Mouse (Mus musculus): Measurements from ENCODE around the gene Cacnb2.
"Not testable (repeated sequence)": the region's sequence is repeated elsewhere in the genome, so short reads cannot be mapped to it uniquely, and the experiment has no call there.

Cacnb2 gene

DNA sequence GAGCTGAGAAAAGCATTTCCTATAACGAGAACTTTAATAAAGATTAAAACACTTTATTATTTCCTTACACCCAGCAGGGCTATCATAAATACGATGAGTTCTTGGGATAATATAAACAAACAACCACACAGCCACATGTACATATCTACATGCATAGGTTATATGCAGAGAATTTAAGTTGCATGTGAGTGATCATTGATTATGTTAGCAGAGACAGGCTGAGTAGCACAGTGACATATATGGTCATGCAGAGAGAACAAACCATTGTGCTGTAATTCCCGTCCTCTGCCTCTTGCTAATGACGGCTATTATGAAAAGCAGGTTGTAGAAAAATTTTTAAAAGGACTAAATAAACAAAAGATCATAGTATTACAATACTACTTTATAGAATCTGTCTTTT is 53.8 kb downstream of the Cacnb2 start:
- no peak for DNase-seq (ENCODE audit: extremely low read depth, low read depth, low spot score)

DNA sequence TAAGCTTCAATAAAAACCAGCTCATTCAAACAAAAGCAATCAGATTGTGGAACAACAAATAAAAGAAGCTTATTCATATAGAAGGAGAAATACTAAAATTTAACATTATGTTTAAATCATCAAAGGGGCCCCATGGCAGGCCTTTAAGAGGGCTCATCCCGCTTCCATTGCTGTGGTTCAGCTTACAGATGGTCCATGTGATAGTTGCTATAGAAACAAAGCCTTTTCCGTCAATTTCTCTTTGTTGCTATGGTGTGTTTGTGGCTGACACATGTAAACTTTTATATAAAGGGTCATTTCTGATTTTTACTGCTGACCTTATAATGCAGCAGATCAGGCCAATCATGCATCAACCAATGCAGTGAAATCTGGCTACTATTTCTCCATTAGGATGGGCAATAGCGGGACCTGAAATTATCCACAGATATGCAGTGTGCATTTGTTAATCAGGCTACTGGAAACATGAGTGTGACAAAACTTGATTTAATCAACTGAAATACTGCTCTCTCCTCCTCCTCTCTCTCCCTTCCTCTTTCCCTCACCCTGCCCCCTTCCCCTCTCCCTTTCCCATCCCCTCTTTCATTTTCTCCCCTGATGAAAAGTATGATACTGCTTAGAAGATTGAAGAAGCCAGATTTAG is 54.4 kb downstream of the Cacnb2 start:
- DNase-seq (ENCODE audit: extremely low read depth, low read depth, low spot score), result no peak

DNA sequence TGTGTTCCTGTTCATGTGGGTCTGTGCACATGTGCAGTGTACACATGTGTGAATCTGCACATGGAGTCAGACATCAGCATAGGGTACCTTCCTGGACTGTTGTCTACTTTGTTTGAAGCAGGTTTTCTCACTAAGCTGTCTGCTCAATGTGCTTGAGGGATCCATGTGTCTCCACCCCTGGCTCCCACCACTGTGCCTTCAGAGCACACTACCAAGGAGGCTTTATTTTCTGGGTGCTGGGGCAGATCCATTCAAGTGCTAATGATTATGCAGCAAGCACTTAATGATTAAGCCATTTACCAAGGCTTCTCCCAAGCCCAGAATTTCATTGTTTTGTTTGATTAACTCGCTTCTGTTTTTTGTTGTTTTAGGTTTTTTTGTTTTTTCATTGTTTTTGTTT is 62.3 kb downstream of the Cacnb2 start:
- no peak for DNase-seq (ENCODE audit: extremely low read depth, low read depth, low spot score)

DNA sequence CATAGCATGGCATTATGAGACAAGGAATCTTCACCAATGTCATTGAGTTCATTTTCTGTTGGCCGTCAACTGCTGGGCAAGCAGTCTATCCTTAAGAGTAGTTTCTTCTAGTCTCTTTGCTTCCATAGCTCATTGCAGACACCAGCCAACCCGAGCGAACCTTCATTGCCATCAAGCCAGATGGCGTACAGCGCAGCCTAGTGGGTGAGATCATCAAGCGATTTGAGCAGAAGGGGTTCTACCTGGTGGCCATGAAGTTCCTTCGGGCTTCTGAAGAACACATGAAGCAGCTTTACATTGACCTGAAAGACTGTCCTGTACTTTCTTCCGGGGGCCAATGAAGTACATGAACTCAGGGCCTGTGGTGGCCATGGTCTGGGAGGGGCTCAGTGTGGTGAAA is 69.2 kb downstream of the Cacnb2 start:
- DNase-seq (ENCODE audit: extremely low read depth, low read depth, low spot score), result no peak

DNA sequence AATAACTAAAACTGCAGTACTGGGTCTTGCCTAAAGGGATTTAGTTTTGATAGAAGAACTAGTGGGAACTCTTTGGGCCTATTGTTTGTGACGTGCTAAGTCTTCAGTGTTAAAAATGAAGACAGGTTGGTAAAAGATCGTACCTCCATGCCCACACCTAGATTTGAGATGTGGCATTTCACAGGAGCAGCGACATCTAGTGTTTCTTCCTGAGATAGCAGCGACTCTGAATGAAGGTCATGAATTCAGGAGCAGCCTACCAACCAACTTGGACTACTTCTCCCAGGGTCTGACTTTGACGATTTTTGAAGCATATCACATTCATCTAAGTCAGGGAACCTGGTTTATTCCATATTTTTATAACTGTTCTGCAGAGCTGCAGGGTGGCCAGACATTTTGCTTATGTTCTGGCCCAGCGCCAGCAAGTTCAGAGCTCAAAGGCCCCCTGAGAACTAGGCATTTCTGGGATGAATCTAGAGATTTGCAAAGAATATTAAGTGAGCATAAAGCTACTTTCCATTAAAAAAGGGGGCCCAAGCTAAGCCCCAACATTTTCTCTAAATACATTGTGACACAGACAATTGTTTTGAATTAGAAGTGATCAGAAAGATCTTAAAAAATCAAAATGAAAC is 74.1 kb downstream of the Cacnb2 start:
- DNase-seq (ENCODE audit: extremely low read depth, low read depth, low spot score), result no peak

DNA sequence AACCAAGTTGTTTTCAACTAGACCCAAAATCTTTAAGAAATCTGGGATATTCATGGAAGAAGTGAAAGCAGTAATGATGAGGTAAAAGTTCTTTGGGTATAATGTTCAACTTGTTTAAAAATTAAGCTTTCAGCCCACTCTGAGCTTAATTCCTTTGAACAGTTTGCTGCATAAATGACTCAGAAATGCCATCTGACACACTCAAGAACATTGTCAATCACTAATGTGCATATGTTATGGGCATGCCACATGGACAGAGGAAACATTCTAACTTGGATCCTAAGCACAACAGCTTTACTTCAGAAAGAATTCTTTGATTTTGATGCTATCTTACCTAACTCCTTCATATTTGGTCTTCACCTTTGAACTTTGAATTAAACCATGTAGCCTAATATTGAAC is 81.3 kb downstream of the Cacnb2 start:
- DNase-seq (ENCODE audit: extremely low read depth, low read depth, low spot score), result no peak

DNA sequence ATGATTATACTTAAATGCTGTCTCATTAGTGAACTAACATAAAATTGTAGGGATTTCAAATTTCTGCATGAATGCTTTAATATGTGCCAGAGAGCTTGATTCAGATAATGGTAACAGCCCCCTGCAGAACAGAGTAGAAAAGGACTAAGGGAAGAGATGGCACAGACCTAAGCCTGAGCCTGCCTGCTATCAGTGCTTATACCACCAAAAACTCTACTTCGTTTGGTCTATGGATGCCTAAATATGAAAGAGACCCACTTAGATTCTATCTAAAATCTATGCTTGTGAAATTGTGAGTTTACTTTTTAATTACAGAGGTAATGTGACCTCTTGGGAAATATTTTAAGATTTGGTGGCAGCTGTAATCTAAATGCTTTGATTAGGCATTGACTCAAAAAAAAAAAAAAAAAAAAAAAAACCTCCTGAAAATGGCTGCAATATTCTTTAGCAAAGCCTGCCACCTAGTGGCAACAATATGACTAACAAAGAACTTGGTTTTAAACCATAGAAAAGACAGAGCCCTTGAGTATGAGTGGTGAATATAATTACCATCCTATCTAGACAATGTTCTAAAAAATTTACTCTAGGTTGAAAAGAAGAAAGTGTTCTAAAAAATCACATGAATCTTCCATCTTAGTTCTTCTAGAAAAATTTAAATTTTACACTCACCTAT is 100.2 kb downstream of the Cacnb2 start:
- DNase-seq (ENCODE audit: extremely low read depth, low read depth, low spot score), result no peak

DNA sequence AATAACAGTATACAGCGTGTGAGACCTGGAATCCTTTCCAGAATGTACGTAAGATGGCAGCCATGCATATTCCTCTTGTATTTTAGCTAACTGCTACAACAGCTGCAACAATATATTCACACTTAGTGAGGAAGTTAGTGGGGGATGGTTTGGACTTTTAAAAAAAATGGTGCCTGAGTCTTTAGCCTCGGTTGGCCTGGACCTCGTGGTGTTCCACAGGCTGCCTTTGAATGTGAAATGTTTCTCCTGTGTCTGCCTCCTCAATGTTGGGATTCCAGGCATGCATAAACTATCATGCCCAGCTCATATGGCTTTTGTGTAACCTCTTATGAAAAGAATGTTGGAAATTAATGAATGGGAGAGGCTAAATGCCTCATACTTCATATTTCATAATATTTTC is 100.8 kb downstream of the Cacnb2 start:
- no peak for DNase-seq (ENCODE audit: extremely low read depth, low read depth, low spot score)

DNA sequence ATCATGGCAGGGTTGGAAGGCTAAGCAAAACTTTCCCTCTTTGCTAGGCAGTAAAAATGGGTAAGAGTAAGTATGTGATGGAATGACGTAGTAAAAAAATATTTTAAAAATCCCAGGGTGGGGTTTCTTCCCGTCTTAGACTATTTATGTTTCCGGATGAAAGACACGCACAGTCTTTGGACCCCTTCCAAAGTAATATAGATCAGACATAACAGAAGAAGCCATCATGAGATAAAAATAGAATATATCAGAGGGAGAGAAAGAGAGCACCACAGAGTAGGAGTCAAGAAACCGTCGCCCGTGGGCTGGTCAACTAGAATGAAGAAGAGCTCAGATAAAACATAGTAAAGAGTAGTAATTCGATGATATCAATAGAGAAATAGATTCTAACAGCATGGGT is 107.4 kb downstream of the Cacnb2 start:
- DNase-seq (ENCODE audit: extremely low read depth, low read depth, low spot score), result no peak

DNA sequence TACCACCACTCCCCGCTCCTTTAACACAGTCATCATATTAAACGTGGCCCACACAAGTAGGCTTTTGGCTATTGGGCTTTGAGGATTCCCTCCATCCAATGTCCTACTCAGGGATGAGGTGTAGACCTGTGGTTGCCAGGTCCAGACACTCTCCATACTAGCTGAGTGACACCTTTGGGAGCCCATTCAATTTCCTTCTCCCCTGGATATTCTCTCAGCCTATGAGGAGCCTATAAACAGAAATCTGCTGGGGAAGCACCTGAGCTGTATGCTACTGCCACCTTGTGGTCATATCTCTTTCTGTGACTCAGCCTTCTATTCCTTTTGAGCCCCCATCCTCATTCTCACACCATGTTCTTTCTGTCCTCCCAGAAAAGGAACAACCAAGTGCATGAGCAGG is 108.9 kb downstream of the Cacnb2 start:
- DNase-seq (ENCODE audit: extremely low read depth, low read depth, low spot score), result no peak

DNA sequence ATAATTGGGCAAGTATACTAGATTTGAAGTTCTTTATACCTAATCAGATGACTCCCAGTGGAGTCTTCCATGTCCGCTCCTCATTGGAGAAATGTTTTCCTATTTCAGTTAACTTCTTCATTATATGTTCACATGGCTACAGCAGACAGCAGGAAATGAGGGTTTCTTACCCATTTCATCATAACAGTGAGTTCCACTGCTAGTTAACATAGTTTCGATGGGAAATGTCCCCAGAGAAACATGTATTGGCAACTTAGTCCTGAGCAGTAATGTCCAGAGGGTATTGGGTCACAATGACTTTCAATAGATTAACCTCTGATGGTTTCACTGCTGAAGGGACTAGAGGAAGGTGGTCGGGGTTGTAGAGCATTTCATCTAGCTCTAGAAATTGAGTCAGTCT is 110.2 kb downstream of the Cacnb2 start:
- DNase-seq (ENCODE audit: extremely low read depth, low read depth, low spot score), result no peak

DNA sequence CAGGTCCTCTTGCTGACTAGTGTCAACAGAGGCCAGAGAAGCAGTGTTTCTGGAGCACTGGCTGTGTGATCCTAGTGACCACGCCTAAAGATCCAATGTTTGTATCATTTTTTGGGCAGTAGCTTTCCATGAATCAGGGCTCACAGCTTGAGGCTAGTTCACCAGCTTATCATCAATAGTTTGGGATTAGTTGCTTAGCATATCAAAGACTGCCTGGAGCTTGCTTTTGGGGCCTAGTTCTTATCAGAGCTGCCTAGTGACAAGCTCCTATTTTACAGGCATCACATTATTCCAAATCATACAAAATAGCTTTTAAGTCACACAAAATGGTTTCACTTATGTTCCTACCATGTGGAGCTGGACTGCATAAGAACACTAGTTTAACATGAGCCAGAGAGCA is 113.8 kb downstream of the Cacnb2 start:
- DNase-seq (ENCODE audit: extremely low read depth, low read depth, low spot score), result no peak

DNA sequence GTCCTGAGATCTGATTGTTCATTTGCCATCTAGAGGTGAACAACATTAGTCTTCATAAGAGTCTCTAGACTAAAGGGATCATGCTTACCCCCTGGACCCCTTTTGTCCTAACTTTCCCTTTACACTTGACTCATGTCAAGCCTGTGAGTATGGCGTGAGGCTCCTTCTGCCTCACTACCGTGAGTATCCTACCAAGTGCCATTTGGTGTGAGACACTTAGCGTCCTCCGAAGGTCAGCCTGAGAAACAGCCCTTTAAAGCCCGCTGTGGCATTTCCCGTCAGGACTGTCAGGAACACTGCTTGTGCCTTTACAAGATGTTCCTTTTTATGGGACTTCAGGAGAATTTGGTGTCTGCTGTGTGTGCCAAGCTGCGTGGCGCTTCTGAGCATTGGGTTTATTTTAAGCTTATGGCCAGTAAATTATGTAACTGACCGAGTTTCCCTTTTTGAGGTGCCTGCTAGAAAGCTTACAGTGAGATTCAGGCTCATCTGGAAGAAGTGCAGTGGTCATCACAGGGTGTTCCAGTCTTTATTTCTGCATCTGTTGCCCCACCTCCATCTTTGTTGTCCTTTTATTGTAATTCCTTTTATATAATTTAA is 116.3 kb downstream of the Cacnb2 start:
- no peak for DNase-seq (ENCODE audit: extremely low read depth, low read depth, low spot score)

DNA sequence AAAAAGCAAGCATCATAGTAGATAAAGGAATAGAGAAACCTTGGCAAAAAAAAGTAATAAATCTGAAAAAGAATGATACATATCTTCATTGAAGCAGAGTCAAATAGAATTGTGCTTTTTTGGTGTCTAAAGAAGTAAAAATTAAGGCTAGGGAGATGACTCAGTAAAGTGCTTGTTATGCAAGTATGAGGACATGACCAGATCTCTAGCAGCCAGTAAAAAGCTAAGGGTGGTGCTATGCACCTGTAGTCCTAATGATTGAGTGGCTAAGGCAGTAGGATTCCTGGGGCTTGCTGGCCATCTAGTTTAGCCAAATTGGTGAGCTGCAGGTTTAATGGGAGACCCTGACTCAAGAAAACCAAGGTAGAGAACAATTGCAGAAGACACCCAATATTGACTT is 122.5 kb downstream of the Cacnb2 start:
- DNase-seq (ENCODE audit: extremely low read depth, low read depth, low spot score), result no peak

DNA sequence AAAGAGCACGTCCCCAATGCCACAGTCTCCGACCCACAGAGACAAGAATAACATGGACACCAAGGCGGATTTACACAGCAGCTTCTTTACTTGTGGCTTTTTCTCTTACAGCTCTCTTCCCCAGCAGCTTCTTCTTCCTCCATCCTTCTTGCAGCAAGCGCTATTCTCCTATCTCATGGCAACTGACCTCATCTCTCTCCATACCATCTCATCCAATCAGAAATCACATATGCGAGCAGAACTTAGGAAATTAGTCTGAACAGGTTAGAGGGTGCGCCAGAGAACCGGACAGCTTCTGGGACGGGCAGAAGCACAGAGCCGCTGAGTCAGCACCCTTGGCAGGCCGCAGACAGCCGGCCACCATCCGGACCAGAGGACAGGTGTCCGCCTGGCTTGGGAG is 123.7 kb downstream of the Cacnb2 start:
- not testable (repeated sequence) for DNase-seq (ENCODE audit: extremely low read depth, low read depth, low spot score)

DNA sequence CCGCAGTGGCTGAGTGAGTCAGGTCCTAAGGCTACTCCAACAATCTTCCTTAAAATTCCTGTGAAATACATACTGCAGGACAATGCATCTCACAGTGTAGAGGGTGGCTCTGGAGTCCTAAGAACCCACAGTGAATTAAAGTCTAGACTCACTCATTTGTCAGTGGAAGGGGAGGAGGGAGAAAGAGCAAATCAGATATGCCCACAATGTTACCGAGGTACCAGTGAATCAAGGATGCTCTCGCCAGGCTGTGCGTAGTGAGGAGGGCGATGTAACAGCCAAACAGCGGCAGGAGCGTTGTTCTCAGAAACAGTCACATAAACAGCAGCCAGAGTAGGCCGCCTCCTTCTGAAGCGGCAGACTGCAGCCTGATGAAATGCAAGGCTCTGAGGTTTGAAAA is 136.0 kb downstream of the Cacnb2 start:
- no peak for DNase-seq (ENCODE audit: extremely low read depth, low read depth, low spot score)

DNA sequence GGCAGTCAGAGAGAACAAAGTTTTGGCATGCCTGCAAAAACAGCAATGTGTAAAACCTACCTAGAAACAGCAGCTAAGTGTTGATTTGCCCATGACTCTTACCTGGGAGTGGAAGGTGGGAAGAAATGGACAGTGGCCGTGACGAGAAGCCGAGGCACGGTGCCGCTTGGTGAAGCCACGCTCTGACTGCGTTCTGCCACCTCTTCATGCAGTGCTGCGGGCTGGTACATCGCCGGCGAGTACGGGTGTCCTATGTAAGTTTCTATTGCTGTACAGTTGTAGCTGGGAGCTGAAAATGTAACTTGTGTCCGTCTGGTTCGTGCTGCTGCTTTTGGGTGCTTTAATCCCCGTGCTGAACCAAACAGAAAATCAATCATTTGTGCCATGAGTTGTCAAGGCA is 136.6 kb downstream of the Cacnb2 start:
- DNase-seq (ENCODE audit: extremely low read depth, low read depth, low spot score), result no peak

DNA sequence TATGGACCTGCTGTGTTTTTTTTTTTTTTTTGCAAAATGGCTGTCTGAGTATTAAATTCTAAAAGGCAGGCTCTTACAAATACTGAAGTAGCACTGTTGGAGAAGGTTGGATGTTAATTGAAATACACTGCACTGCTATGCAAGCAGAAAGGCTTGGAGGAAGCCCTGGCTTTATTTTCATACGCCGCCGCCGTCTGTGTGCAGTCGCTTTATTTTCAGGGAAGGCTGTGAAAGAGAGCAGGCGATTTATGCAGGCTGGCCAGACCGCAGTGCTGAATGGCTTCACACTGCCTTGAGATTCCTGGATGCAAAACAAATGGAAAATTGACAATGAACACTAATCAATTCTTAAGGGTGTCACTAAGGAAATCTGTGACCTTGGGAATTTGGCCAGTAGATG is 137.5 kb downstream of the Cacnb2 start:
- DNase-seq (ENCODE audit: extremely low read depth, low read depth, low spot score), result no peak

DNA sequence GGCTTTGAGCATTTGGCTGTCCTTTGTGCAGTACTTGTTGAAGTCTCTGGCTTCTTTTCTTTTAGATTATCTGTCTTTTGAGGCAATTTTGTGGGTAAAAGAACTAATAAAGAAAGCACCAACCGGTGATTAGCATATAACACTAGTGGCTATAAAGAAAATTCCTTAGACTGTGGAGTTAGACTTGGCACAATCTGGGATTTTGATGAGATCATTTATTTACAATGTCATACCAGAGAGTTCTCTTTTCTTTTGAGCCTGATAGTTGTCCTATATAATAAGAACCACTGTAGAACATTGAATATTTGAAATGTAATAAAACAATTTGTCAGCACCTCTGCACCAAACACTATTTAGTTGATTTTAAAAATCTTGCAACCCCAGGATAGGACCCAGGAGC is 141.9 kb downstream of the Cacnb2 start:
- no peak for DNase-seq (ENCODE audit: extremely low read depth, low read depth, low spot score)

DNA sequence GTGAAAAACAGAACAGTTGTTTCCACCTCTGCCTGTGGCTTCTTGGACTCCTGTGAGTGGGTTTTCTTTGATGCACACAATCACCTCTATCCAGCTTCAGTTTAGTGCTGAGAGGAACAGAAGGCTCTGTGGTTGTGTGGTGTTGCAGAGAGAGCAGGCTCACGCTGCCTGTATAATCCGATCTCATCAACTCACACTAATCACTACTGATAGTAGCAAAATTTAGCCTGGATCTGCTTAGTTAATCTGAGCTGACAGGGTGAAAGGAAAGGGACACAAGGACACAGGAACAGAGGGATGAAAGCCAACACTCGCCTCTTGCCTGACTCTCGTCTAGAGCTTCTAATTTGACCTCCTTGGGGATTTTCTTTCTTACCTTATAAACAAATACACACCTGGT is 160.0 kb downstream of the Cacnb2 start:
- no peak for DNase-seq (ENCODE audit: extremely low read depth, low read depth, low spot score)

DNA sequence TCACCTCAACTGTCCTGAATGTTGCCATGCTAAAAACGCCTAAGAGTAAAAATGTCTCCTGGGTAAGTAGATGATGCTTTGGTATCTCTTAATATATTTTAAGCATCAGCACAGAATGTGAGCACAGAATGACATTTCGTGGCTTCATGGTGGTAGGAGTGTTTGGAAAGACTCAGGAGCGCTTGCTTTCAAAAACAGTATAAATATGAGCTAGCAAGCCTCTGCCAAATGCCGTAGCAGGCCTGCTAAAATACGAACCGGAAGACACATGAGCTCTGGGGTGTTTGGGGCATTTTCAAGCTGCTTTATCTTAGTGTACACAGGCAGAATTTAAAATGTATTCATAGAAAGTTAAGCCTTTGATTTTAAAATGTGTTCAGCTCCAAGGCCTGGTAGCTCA is 161.0 kb downstream of the Cacnb2 start:
- no peak for DNase-seq (ENCODE audit: extremely low read depth, low read depth, low spot score)

DNA sequence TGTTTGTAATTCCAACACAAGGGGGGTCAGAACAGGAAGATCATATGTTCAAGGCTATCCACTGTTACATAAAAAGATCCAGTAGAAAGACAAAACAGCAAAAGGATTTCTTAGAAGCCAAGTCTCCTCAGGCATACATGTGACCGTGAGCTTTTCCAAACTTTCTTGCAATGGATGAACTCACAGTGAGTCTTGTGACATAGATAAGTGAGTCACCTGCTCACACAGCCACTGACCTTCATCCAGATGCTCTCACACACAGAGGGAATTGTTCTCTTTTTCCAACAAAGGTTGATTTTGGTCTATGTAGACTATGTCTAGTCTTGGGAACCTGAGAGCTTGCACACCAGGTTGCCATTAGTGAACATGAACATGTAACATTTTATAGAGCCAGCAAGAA is 166.6 kb downstream of the Cacnb2 start:
- no peak for DNase-seq (ENCODE audit: extremely low read depth, low read depth, low spot score)
